Mouse (Mus musculus) heart, postnatal 14 days (tissue): ENCODE measurements around the gene Paqr8. TPM values are rescaled to one million over a fixed set of nuclear protein-coding genes. Genes with fewer than 3 reads are reported as not detected.
A peak's percentile ranks its signal among the peaks of the same experiment; 100 is the strongest.
"Not testable (repeated sequence)": the region's sequence is repeated elsewhere in the genome, so short reads cannot be mapped to it uniquely, and the experiment has no call there.

Experiments used
- DNase-seq, 2 experiments: peaks; one replicate each; pipeline ENCODE4 v3.0.0; 2021 to 2022
- intact Hi-C: fragments of 180-260 bp; cut with DNase I; formaldehyde crosslinking; loops from one replicate; pipeline ENCODE4 v1.15.1; 2025
- total RNA-seq, 2 experiments: library from RNA; stranded (reverse); gene quantifications; 2 replicates each; pipeline ENCODE4 v1.2.3; 2021

Gene Paqr8
- total RNA-seq, 2 experiments from 2014 or later, result 2.4 to 3.6 TPM

DNA sequence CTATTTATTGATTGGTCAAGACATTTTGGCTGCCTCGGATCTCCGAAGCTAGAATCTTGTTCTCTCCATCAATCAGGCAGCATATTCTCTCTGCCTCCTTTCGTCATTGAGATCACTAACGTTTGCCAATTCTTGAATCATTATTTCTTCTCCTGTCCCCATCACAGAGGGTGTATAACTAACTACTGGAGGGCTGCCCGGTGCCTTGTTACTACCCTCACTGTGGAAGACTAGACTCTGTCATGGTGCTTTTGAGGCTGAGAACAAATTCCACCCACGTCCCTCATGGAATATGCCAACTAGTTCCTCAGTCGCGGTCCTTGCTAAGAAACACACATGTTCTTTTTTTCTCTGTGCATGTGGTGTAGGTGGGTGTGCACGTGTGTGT, 15.7 kb downstream of the Paqr8 start:
- DNase-seq, result no peak
- intact Hi-C loops, result no loop called here

DNA sequence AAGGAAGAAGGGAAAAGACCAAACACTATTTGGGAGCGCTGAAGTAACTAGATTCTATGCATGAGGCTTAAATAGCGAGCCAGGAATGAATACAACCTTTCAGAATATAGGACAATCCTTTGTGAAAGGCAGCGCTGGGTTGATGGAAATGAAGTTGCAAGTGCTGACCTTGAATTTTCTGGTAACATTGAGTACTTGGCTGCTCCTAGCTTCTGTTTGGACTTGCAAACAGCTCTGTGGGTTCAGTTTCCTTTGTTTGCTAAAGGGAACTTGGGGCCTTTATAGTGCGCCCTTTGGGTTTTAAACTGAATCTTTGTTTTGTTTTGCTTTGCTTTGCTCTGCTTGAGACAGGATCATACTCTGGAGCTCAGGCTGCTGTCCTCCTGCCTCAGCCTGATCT, 18.1 kb downstream of the Paqr8 start:
- intact Hi-C loops, result no loop called here
- no peak for DNase-seq

DNA sequence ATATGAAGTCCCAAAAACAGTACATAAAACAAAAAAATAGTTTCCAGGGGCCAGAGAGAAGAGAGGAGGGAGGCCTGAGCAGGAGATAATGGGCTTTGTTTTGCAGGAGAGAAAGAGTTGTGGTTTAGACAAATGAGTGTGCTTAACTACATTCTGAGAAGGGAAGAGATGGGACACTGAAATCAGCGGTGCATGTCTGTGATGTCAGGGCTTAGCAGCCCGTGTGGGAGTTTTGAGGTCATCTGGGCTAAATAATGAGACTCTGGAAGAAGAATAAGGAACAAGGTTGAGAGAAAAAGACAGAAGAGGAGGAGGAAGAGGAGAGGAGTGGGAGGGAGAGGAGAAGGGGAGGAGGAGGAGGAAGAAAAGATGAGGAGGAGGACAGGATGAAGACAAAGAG, 21.7 kb downstream of the Paqr8 start:
- no peak for DNase-seq
- intact Hi-C loops, result no loop called here

DNA sequence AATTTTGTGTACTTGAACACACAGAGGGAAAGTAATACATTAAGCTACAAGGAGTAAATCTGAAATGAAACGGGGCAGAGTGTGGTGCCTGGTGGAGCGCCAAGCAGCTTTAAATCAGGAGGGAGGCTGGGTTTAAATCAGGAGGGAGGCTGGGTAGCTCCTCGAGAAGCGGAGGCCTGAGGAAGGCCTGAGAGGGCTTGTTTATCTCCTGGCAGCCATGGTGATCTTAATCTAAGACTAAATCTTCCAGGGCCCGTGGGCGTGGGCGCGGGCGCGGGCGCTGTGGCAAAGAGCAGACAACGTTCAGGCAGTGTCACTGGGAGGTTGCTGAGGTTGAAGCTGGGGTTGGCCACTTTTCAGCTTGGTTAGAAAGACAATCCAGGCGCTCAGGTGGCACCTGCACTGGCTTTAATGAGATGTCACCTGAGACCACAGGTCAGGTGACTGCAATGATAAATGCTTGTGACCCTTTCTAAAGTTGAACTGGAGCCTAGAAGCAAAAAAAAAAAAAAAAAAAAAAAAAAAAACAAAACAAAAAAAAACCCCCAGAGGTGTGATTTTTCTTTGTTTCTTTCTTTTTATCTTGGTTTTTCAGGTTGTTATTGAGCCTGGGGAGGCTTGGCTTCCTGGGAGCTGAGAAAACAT, 22.2 kb downstream of the Paqr8 start:
- DNase-seq, result no peak
- intact Hi-C loops, result no loop called here

DNA sequence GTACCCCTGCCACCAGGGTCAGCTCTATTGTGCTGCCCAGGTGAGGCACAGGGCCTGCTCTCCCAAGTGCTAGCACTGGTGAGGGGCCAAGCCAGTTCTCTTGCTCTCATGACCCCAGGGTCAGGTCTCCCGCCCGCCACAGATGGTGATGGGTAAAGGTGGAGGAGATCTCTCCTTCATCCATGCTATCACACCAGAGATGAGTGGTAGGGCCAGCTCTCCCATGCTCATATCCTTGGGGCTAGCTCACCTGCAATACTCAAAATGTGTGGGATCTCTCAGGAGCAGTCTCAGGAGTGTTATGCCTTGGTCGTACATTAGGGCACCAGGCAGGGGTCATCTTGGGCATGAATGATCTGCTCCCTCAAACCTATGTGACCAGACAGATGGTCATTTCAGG, 24.4 kb downstream of the Paqr8 start:
- no peak for DNase-seq
- intact Hi-C loops, result no loop called here

DNA sequence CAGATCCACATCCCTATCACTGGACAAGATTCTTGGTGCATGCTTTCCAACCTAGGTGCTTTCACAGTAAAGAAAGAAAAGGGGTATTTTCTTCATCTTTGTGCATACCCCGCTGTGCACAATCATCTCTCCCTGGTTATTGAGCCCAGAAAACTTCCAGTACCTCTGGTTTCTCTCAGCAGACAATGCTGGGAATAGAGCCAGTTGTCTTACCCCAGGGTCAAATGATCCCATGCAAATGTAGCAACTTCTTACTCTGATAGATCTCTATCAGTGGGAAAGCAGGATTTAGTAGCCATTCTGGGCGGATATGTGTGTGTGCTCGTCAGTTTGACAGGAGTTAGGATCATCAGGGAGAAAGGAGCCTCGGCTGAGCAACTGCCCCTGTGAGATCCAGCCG, 25.2 kb downstream of the Paqr8 start:
- no peak for DNase-seq
- intact Hi-C loops, result no loop called here

DNA sequence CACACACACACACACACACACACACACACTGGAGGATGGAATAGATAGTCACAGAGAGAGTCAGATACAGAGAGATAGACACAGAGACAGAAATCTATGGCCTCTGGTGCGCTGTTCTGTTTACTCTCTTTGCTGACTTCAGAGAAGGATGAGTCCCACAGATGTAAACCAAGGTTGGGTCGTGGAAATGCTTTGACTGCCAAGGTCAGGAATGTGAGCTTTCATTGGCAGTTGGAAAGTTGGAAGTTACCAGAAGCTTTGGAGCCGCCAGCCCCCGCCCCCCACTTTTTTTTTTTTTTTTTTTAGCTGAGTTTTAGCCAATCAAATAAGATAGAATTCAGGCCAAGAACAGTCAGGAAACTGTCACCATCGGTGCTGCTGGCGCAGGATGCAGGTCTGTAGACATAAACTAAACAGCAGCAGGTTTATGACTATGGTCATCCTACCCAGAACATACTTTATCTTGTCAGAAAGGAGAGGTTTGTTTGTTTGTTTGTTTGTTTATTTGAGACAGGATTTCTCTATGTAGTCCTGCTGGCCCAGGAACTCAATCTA, 27.2 kb downstream of the Paqr8 start:
- intact Hi-C loops, result no loop called here
- no peak for DNase-seq

DNA sequence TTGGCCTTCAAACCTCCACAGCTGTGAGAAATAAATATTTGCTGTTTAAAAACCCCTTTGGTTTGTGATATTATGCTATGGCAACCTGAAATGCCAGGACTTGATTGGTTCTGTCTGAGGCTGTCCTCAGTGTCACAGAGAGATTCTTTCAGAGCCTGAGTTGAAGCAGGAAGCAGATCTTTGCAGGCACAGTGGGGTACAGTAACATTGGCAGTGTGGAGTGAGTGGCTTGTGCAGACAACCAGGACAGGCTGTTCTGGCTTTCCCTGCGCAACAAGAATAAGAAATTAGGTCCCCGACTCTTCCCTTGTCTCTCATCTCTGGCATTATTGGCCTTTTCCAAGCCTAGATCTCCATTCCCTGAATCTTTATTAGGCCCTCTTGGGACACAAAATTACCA, 29.3 kb downstream of the Paqr8 start:
- no peak for DNase-seq
- intact Hi-C loops, result no loop called here

DNA sequence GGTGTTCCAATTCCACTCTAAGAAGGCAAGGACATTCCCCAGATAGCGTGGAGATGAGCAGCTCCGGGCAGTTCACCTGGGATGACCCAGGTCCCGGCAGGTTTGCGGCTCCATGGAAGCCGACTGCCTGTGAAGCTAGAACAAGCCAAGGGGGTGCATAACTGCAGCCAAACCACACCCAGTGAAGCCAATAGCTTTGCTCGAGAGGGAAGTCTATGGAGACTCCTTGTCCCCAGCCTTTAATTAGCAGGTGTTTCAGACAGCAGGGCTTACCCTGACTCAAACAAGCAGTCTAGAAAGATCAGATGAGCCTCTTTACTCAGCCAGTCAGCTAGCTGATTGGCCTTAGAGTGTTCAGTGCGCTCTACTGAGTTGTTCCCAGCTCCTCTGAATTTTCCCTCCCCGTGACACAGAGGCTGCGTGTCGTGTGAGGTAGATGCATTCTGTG, 30.7 kb downstream of the Paqr8 start:
- peak; percentile 13 to 40 for DNase-seq
- intact Hi-C loops, result no loop called here

DNA sequence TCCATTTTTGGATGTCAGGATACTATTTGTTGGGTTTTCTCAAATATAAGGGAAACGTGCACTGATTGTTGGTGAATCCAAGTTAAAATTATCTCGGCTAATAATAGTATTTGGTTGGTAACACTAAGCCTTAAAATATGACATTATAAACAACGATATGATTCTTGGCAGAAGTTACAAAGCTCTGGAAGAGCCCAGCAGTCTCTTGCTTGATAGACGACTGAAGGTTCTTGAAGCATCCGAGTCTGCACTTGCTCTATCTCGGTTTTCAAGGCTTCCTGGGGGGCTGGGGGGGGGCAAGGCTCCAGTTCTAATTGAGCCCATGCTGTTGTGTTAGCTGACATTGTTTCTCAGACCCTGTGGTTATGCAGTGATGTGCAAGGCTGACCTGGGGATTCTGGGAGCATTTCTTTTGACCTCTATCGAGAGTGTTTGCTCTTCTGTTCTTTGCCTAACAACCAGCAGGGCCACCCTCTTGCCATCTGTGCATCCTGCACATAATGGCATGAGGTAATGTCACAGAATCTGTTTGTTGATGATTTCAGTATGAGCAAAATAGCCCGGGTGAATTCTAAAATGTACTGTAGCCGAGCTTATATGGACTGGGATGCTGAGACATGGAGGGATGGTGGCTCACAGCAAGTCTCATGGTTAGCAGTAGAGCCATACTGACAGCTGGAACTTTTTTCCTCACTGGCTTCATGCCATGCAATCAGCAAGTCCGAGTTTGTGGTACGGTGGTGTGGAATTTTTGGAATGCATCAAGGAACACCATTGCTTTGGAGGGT, 32.4 kb downstream of the Paqr8 start:
- intact Hi-C loops, result no loop called here
- peak in 1 of 2 experiments; percentile 46 for DNase-seq

DNA sequence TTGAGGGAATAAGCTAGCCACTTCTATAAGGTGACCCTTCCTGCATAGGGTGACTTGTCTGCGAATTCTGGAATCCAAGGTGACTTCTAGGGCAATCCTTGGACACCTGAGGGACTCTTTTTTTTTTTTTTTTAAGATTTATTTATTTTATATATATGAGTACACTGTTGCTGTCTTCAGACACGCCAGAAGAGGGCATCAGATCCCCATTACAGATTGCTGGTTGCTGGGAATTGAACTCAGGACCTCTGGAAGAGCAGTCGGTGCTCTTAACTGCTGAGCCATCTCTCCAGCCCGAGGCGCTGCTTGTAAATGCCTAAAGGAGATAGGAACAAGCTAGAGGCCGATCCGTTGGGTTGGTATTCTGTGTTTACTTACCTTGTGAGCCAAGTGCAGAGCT, 34.9 kb downstream of the Paqr8 start:
- intact Hi-C loops, DNase-seq: not testable (repeated sequence)

DNA sequence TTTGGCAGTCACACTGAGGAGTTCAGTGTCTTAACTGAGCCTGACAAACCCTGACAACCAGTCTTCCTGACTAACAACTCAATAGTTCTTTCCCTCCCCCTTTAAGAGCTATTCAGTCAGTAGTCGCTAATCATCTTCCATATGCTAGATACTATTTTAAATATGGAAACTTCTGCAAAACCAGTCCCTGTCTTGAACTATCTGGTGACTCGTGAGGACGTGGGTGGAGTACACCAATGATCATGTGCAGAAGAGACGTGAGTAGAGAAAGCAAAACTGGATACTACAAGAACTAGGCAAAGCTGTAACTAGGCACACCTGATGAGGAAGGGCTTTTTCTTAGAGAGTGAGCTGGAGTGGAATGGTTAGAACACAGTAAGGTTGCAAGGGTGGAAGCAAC, 35.5 kb downstream of the Paqr8 start:
- no peak for DNase-seq
- intact Hi-C loops, result no loop called here

DNA sequence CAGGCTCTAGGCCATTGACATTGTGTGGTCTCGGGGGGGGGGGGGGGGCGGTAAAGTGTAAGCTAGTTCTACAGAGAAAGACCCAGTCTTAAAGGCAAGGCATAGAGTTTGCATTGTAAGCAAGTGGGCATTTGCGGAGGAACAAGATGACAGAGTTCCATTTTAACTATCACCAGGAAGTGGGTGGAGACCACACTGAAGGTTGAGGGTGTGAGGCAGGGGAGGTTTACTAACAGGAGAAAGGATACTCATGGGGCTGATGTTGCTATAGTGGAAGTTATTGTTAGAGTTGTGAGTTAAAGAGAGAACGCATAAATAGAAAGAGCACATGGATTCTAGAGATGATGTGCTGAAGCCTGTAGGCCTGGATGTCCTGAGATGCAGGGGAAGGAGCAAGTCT, 36.0 kb downstream of the Paqr8 start:
- no peak for DNase-seq
- intact Hi-C loops, result no loop called here

DNA sequence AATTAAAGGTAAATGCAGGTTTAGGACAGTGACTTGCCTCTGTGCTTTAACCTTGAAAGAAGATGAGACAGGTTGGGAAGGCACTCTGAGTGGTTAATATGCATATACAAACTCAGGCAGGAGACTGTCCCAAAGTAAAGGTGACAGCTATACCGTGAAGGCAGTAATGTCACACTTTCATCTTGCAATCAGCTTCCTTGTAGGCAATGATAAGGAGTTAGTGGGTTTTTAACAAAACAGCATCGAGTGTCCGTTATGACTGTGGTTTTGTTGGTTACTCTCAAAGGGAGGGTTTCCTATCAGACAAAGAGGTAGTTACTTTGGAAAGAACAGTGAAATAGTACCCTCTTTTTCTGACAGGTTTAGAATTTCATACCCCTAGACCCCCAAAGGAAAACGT, 38.1 kb downstream of the Paqr8 start:
- DNase-seq, result no peak
- intact Hi-C loops, result no loop called here

DNA sequence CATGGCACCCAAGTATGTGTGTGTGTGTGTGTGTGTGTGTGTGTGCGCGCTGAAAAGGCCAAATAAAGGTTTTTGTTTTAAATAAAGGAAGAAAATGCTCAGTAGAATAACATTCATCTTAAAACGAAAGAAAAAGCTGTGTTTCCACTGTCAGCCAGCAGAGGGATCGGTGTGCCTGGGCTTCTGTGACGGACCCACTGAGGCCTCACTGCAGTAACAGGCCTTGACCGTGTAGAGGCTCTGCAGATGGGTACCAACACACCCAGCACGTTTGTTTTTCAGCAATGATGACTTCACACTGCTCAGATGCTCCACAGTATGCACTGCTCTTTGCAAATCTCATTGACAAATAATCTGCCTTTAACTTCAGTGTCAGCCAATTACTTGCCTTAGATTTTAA, 43.1 kb downstream of the Paqr8 start:
- DNase-seq, result peak; percentile 53 to 69
- intact Hi-C loops, result loop anchor here (10.0 kb wide), 1 partner anchor 411 kb away; the partner anchor contains the start of gene Khdc1a

DNA sequence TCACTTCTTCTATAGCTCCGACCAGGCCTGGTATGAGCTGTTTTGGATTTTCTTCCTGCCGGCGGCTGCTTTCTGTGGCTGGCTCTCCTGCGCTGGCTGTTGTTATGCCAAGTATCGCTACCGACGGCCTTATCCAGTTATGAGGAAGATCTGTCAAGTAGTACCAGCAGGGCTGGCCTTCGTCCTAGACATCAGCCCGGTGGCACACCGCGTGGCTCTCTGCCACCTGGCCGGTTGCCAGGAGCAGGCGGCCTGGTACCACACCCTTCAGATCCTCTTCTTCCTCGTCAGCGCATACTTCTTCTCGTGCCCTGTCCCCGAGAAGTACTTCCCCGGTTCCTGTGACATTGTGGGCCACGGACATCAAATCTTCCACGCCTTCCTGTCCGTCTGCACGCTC, 44.7 kb downstream of the Paqr8 start:
- intact Hi-C loops, result loop anchor here (5.0 to 10.0 kb wide), 2 partner anchors 337 to 410 kb away; partner anchors contain the start of gene Khdc1a
- DNase-seq, result peak; percentile 80

DNA sequence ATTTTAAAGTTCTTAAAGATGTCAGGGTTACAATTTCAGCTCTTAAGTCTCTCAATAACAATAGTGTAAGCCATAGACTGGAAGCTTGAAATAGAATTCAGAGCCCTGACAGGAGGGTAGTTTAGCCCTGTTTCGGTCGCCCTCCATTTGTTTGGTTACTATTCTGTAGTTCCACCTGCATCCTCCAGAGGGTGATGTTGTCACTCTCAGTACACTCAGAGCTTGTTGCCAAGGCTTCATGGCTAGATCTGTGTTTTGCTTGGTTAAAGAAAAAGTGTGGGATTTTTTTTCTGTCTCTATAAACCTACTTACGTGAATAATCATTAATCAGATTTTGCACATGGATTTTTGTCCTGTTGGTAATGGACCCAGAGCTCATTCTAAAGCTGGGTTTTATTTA, 48.6 kb downstream of the Paqr8 start:
- intact Hi-C loops, result loop anchor here (1.0 to 10.0 kb wide), 4 partner anchors 162 to 406 kb away; partner anchors contain the start of gene Khdc1a
- DNase-seq, result peak; percentile 52 to 78

DNA sequence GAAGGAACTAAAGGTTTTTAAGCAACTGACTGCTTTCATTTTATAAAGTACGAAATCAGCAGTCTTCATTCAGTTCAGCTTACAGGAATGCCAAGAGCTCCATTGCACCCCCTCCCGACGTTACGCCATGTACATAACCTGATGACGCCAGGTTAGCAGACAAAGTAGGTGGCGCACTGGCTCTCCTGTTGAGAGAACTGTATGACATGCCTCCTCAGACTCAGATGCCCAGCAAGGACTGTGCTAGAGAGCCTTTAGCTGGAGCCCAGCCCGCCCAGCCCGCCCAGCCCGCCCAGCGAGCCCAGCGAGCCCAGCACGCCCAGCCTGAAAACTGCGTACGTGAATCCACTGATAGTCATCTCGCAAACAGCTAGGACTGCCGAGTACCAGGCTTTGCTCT, 49.7 kb downstream of the Paqr8 start:
- DNase-seq, result peak; percentile 47 to 53
- intact Hi-C loops, result no loop called here

DNA sequence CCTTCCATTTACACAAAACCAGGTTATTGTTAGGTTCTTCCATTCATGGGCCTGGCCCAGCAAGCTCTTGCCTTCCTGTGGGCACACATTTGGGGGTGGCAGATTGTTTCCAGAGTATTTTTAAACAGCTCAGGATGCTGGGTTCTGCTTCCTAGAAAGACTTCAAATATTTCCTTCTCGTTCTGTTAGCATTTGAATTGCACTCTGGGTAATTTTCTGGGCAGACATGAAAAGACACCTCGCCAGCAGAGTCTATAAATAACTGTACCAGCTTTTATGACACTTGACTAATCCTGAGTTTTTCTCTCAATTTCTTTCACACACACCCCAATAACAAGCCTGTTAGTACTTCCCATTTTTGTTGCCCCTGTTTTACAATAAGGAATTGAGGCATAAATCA, 50.9 kb downstream of the Paqr8 start:
- intact Hi-C loops, result no loop called here
- no peak for DNase-seq

DNA sequence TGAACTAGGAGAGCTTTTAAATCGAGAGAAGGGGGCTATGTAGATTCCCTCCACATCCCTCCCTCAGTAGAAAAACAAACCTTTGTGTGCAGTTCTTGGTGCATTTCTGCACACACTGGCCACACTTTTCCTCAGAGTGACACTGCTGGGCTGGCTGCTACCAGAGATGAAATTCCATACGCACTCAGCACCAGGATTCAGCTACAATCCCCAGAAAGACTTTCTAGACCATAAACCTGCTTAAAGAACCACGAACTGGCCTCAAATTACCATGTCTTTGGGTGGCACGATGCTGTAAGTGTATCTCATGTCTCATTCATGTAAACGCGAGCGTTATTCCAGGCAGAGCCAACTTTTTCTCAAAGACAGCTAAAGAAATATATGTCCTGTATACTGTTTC, 51.5 kb downstream of the Paqr8 start:
- intact Hi-C loops, result no loop called here
- DNase-seq, result no peak

DNA sequence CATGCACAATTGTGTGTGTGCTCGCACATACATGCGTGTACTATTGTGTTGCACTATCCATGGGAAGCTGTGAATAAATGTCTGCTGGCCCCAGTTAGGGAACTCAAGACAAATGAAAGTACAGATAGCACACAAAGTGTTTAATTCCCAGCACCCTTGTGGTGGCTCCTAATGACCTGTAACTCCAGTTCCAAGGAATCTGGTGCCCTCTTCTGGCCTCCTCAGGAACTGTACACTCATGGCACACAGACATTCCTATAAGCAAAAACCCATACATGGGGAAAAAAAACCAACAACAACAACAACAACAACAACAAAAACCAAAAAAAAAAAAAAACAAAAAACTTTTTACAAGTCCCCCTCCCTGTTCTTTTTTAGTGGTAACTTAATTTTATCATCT, 52.6 kb downstream of the Paqr8 start:
- intact Hi-C loops, result no loop called here
- DNase-seq, result no peak

DNA sequence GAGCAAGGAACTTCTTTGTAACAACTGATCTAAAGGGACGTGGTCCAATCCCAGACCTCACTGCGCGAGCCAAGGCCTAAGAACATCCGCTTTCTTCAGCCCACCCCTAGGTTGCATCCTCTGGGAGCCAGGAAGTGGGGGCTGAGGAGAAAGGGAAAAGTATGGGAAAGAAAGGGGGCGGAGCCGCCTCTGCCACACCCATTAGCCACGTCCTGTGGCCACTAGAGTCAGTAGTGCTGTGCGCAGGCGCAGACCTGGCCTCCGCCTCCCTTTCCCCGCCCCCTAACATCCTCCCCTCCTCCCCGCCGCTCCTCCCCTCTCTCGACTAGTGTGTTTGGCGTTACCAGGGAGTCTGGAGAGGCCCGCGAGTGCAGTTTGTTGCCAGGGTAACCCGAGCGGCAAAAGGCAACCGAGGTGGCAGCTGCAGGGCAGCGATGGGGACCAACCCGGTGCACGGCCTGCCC, 60.9 kb downstream of the Paqr8 start, which contains the start of gene Efhc1:
Gene Efhc1 (plus strand): TSS at position 327 of the 464 bp plus-strand sequence.
- intact Hi-C loops, result loop anchor here (5.0 kb wide), 1 partner anchor 51 kb away; no protein-coding TSS in a partner anchor
- DNase-seq, result peak; percentile 92 to 93
